Mouse (Mus musculus): ENCODE data around the gene Galnt2.

The Galnt2 gene

DNA sequence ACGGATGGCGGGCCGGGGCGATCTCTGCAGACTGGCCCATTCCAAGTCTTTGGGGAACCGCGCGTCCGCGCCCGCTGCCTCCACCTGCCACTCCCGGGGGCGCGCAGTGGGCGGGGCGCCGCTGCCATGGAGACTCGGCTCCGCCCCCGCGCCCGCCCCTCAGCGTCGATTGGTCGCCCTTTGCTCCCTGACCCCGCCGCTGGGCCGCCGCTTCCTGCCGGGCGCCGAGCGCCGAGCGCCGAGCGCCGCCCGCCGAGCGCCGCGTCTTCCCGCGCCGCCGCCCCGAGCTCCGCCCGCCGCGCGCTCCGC, at the start of gene Galnt2:
Gene Galnt2 (plus strand): TSS at position 216 of the 309 bp plus-strand sequence.
- peak; percentile 84 to 85 for DNase-seq (ENCODE audit: low spot score in 2 of 2)

- no peak for DNase-seq (ENCODE audit: low spot score in 2 of 2)
Measured at GRCm38 (mm10) chr8:124181751-124182150, 49.4 kb upstream of the Galnt2 start.

GRCm38 (mm10) chr8:124182224-124182623, 49.0 kb upstream of the Galnt2 start:
- DNase-seq (ENCODE audit: low spot score in 2 of 2): no peak

- no peak for DNase-seq (ENCODE audit: low spot score in 2 of 2)
Measured at GRCm38 (mm10) chr8:124184078-124184477, 47.1 kb upstream of the Galnt2 start.

GRCm38 (mm10) chr8:124184507-124184906, 46.7 kb upstream of the Galnt2 start:
- DNase-seq (ENCODE audit: low spot score in 2 of 2): no peak

DNA sequence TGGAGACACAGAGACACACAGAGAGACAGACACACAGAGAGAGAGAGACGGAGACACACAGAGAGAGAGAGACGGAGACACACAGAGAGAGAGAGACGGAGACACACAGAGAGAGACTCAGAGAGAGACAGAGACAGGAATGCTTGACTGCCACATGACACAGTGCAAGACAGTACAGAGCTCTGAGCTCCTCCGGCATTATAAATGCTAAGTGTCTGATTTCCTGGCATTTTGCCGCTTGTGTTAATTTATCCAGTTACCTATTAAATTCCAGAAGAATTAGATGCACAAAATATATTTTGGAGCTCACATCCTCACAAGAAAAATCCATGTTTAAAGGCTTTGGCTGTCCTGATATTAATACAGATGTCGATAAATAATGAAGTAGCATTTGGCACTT, 46.1 kb upstream of the Galnt2 start:
- DNase-seq (ENCODE audit: low spot score in 2 of 2): no peak

DNA sequence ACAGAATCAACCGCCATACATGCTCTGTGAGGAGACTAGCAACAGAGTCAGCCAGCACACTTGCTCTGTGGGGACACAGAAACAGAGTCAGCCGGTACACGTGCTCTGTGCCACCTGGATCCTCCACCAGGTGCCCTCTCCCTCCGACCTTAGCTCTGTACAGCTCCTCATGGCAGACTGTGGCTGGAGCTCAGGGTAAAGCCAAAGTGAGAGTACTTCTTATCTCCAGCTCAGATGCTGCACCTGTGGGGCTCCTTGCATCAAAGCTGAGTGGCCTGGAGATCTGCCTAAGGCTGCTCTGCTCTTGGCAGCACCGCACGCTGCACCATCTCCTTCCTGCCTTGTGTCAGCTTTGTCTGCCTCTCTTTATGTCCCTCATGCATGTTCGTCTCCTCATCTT, 40.8 kb upstream of the Galnt2 start:
- DNase-seq (ENCODE audit: low spot score in 2 of 2): no peak

DNA sequence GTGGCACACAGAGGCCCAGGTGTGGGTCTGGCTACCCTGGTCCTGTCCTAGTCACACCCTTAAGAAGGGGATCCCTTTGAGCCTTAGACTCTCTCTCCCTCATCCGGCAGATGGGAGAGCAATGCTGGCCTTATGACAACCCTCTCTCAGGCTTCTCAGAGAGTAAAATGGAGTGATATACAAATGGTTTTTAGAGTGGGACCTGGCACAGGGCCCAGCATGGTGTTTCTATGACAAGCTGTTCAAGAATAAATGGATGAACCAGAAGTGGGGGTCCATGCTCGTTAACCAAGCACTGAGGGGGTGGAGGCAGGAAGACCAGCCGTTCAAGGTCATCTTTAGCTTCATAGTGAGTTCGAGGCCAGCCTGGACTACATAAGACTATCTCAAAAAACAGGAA, 38.9 kb upstream of the Galnt2 start:
- no peak for DNase-seq (ENCODE audit: low spot score in 2 of 2)

- no peak for DNase-seq (ENCODE audit: low spot score in 2 of 2)
Measured at GRCm38 (mm10) chr8:124192976-124193375, 38.2 kb upstream of the Galnt2 start.

DNA sequence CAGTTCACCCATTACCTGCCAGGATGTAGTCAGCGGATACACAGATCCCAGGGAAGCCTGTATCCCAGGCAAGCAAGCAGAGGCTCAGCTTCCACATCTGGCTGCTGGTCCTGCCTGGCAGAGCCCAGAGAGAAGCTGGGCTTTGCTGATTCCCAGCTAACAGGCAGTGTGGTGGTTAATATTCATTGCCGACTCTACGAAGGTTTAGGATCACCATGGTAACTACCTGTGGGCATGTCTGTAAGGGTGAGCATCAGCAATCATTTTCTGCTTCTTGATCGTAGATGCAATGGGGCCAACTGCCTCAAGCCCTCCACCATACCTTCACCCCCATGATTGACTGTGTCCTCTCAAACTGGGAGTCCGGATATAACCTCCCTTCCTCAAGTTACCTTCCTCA, 37.2 kb upstream of the Galnt2 start:
- no peak for DNase-seq (ENCODE audit: low spot score in 2 of 2)

DNA sequence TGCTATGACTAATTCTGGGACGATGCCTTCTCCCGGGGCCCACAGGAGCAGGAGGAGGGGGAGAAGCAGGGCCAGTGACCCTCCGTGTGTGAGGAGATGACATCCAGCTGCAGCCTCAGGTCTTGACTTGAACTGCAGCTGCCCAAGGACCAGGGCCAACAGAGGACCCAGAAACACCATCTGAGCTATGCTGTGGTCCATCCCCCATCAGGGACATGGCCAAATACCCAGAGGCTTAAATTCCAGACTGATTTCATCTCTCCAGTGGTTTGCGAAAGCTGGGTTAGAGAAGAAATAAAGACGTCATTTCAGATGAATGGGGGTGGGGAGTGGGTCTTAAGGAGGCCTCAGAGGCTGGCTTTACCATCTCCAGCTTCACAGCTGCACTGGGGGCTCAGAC, 35.0 kb upstream of the Galnt2 start:
- no peak for DNase-seq (ENCODE audit: low spot score in 2 of 2)

DNA sequence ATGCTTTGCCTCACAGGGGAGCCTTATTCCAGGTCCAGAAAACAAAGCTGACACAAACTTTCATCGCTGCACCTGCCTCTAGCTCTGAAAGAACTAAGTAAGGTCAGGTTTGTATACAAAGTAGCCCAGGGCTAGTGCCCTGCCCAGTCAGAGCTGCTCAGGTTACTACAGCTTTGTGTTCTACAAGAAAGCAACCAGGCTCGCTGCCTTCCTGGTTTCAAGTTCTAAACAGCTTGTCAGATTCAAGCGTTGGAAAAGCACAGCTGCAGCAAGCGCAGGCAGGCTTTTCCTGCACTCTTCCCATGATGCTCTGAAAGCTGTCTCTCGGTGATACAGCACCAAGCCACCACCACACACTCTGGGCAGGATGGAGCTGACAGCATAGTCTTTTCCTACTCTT, 34.4 kb upstream of the Galnt2 start:
- no peak for DNase-seq (ENCODE audit: low spot score in 2 of 2)

DNA sequence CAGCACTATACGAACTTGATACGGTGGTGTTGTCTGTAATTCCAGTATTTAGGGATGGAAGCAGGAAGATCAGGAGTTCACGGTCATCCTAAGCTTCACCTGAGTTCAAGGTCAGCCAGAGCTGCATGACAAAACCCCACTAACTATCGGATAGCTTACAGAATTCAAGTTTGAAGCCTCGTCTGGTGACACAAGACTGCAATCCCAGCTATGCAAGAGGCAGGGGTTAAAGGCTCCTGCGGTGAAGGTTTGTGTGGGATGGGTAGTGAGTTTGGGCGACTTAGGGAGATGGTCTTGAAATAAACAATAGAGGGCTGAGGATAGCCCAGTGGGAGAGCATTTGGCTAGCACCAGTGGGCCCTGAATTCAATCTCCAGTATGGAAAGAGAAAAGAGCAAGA, 33.0 kb upstream of the Galnt2 start:
- no peak for DNase-seq (ENCODE audit: low spot score in 2 of 2)

- no peak for DNase-seq (ENCODE audit: low spot score in 2 of 2)
Measured at GRCm38 (mm10) chr8:124200400-124200799, 30.8 kb upstream of the Galnt2 start.

- DNase-seq (ENCODE audit: low spot score in 2 of 2): no peak
Measured at GRCm38 (mm10) chr8:124201706-124202105, 29.5 kb upstream of the Galnt2 start.

DNA sequence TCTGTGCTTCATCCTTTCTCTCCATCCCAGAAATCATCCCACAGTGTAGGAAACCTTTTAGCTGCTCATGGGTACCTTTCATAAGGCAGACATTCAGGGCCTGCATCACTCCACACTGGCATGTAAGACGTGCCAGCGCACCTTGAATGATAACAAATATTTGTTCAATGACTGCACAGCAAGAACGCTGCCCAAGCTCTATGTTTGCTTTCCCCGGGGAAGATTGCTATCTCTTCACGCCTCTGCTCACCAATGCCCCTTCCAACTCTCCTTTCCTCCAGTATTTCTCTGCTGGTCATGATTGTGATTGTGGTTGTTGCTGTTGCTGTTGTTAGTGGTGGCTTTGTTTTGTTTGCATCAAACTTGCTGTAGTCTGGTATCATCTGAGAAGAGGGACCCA, 28.3 kb upstream of the Galnt2 start:
- DNase-seq (ENCODE audit: low spot score in 2 of 2): no peak

DNA sequence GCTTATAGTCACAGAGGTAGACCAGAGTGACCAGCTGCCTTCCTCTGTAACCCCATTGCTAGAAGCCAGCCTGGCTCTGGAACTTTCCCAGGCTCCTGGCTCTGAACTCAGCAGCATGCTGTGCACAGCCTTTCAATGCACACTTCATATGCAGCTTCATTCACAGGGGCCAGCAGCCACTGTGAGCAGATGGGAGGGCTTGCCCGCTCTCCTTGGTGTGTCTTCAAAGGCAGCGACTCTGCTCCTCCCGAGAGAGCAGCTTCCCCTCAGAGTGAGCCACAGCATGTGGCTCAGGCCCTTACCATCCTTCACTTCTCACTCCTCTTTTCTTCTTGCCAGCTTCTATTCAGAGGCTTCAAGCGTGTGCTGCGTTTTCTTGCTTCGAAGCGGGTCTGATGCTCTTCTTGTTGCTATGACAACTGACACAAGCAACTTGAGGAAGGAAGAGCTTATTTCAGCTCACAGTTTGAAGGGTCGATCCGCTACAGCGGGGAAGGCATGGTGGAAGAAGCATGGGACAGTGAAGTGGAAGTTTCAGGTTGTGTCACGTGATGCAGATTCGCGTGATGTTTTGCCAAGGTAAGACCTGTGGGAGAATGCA, 27.1 kb upstream of the Galnt2 start:
- no peak for DNase-seq (ENCODE audit: low spot score in 2 of 2)

DNA sequence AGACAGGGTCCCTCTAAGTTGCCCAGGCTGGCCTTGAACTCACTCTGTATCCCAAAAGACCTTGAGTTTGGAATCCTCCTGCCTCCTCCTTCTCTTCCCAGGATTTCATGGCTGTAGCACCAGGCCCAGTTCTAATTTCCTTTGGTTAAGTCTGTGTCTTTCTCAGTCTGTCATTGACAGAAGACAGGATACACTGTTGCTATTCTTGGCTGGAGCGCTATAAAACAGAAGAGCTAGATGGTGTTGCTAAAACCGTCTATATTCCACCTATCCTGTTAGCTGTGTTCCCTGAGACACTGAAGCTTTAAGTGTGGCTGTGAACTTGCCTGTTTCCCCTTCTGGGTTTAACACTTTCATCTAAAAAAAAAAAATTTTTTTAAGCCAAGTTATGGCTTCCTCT, 19.0 kb upstream of the Galnt2 start:
- DNase-seq (ENCODE audit: low spot score in 2 of 2): no peak

DNA sequence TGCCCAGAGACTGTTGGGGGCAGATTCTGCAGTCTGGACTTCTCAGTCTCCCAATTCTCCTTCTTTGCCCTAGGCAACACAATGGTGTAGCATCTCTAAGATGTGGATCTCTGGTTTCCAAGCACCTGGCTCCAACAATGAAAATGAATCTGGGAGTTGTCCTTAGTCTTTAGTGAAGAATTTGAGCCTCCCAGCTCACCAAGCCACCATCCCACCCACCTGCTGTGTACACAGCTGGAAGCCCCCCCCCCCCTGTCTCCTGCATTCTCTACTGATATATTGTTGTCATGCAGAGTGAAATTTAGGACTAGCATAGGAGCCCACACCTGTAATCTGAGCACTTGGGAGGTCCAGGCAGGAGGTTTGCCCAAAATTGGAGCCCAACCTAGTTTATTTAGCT, 14.2 kb upstream of the Galnt2 start:
- DNase-seq (ENCODE audit: low spot score in 2 of 2): no peak

DNA sequence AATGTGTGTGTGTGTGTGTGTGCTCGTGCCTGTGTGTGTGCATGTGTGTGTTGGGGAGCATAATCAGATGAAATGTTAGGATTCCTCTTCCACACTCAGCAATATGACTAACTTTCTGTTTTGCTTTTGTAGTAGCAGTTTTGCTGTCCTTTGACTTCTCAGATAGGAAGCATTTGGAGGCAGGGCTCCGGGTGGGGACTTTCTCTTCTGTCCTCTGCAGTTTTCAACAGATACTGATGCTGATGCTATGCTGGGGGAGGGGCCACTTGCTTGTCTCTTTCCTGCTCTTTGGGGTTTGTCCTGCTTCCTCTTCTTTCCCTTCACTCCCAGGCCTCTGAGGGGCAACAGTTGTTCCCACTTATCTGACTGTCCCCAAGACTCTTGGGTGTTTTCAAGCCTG, 1.3 kb upstream of the Galnt2 start:
- no peak for DNase-seq (ENCODE audit: low spot score in 2 of 2)

DNA sequence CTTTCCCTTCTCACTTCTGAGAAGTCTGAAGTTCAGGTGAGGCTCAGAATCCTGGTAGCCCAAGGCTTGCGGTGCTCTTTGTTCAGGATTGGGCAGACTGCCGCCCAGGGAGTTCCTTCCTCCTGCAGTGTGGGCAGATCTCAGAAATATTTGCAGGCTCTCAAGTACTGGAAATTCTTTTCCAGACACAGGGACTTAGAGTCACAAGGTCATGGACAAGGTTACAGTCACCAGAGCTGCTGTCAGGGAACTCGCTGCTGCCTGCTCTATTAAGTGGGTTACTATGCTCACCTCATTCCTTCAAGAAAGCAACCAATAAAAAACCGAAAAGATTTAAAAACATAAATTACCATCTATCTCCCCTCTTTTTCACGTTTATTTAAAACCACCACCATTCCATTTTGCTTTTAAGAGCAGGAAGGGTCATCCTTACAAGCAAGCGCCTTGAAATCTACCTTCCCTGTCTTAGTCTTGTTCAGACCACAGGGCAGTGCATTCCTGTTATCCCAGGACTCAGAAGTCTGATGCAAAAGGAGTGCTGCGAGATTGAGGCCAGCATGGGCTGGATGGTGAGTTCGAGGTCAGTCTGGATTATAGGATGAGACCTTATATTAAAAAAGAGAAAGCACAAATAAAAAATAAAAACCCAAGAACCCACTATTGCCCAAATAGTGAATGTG, 555 bp upstream of the Galnt2 start:
- DNase-seq (ENCODE audit: low spot score in 2 of 2): no peak

DNA sequence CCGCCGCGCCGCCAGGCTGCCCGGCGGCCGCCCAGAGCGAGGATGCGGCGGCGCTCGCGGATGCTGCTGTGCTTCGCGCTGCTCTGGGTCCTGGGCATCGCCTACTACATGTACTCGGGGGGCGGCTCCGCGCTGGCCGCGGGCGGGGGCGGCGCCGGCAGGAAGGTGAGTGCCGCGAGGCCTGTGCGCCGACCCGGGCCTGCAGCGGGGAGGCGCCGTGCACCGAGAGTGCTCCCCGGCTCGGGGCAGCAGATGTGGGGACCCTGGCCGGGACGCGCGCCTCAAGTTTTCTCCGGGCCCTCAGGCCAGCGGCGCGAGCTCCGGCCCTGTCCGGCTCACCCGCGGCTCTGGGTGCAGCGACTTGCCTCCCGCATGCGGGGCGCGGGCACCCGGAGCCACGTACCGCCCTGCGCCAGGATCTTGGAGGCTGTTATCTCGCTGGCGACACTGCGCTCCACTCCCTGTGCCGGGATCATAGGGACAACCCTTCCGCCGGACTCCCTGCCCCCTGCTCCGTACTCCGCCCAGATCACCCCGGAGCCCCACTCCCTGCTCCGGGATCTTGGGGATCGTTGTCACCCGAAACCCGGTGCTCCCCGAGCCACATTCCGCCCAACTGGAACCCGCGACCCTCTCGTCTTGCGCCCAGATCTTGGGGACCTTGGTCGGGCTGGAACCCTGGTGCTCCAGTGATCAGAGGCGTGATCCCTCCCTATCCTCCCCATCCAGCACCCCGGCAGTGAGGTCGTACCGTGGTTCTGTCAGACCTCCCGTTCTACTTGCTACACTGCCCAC, 491 bp downstream of the Galnt2 start:
- DNase-seq (ENCODE audit: low spot score in 2 of 2): peak in 1 of 2 experiments; percentile 42

GRCm38 (mm10) chr8:124232280-124232600, 1.0 kb downstream of the Galnt2 start:
- DNase-seq (ENCODE audit: low spot score in 2 of 2): no peak
